Mouse (Mus musculus): ENCODE measurements around the gene Abr.
A peak's percentile ranks its signal among the peaks of the same experiment; 100 is the strongest.

Gene Abr

GRCm38 (mm10) chr11:76418423-76418822 is 203.7 kb downstream of the Abr start:
- DNase-seq (ENCODE audit: extremely low spot score, low spot score), result no peak

- no peak for DNase-seq (ENCODE audit: extremely low spot score, low spot score)
Measured at GRCm38 (mm10) chr11:76415985-76416384, 206.1 kb downstream of the Abr start.

- no peak for DNase-seq (ENCODE audit: extremely low spot score, low spot score)
Measured at GRCm38 (mm10) chr11:76415001-76415400, 207.1 kb downstream of the Abr start.

GRCm38 (mm10) chr11:76413202-76413601 is 208.9 kb downstream of the Abr start:
- DNase-seq (ENCODE audit: extremely low spot score, low spot score), result no peak

DNA sequence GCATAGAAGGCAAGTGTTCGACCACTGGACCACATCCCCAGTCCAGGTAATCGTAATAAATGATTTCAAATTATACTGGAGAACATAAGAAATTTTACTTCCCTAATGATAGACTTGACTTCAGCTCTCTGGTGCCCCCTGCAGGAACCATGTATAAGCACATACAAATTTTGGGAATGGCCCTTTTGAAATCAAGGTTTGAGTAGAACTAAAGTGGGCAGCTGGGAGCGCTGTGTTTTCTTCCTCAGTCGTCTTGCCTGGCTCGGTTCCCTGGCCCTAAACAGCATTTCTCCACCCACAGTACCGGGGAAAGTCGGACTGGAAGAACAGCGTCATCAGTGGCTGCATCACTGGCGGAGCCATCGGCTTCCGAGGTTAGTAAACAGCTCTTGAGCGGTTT is 211.3 kb downstream of the Abr start:
- peak; percentile 38 for DNase-seq (ENCODE audit: extremely low spot score, low spot score)

DNA sequence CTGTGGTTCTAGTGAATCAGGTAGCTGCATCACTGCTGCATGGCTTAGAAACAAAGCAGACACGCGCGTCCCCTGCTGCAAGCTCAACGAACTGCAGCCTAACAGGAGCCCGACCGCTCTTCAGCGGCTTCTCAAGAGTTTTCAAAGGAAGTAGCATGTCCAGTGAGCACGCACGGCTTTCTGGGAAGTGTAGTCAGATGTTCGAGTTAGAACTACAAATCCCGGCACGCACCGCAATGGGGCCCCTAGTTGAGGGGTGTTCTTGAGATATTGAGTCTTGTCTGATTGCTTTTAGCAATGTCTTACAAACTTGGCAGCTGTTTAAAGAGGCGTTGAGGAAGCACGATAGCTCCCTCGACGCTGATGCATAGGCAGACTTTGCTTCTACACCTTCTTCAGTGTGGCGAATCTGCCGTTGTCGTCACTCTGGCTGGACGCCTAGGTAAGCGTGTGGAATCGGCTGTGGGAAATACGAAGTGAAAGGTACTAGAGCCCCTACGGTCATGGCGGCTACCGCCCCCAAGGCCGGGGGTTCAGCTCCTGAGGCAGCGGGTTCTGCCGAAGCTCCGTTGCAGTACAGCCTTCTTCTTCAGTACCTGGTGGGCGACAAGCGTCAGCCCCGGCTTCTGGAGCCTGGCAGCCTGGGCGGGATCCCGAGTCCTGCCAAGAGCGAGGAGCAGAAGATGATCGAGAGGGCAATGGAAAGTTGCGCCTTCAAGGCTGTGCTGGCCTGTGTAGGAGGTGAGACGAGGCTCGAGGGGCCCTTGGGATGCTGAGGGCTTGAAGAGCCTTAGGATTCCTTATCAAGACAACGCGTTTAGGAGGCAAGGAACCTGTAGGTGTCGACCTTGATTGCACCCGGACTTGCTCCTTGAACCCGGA is 215.2 kb downstream of the Abr start, which contains the start of gene Timm22:
Timm22 (plus strand) TSS at position 251 of the 882 bp plus-strand sequence.
- DNase-seq (ENCODE audit: extremely low spot score, low spot score), result peak; percentile 95

DNA sequence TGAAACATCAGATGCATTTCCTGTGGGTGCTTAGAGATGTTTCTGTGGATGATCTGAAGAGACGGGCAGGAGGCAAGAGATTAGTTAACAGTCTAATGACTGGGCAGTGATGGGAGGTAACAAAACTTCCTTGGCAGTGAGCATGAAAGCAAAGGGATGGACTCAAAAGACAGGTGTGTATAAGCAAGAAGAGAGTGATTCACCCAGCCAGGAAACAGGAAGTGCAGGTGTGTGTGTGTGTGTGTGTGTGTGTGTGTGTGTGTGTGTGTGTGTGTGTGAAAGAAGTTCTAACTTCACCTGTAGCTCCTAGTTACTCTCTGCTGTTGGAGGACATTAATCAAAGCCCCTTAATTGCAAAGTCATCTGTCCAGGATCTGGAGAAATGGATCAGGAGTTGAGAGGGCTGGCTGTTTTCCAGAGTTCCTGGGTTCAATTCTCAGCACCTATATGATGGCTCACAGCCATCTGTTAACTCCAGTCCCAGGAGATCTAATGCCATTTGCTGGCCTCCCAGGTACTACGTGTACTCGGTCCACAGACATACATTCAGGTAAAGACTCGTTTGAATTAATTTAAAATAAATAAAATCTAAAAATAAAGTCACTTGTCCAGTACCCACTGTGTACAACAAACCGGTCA is 216.4 kb downstream of the Abr start:
- DNase-seq (ENCODE audit: extremely low spot score, low spot score), result no peak

DNA sequence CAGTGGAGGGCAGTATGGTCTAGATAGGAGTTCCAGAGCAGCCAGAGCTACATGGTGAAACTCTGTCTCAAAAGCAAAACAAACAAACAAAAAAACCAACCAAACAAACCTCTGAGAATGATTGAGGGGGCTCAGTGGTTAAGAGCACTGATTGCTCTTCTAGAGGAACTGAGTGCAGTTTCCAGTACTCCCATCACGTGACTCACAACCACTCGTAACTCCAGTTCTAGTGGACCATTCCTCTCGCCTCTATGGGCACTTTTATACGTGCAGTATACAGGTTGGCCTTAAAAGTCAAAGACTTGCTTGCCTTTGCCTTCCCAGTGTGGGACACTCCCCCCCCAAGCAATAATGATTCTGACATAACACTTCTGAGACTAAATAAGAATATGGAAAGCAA is 217.0 kb downstream of the Abr start:
- no peak for DNase-seq (ENCODE audit: extremely low spot score, low spot score)

GRCm38 (mm10) chr11:76401398-76401797 is 220.7 kb downstream of the Abr start:
- DNase-seq (ENCODE audit: extremely low spot score, low spot score), result no peak

- no peak for DNase-seq (ENCODE audit: extremely low spot score, low spot score)
Measured at GRCm38 (mm10) chr11:76399587-76400330, 222.4 kb downstream of the Abr start.

- peak; percentile 93 for DNase-seq (ENCODE audit: extremely low spot score, low spot score)
Measured at GRCm38 (mm10) chr11:76398798-76399586, 223.1 kb downstream of the Abr start, which contains the start of gene Nxn. Gene Nxn, minus strand, starts transcription at chr11:76399140.

GRCm38 (mm10) chr11:76398312-76398797 is 223.8 kb downstream of the Abr start:
- DNase-seq (ENCODE audit: extremely low spot score, low spot score), result no peak

GRCm38 (mm10) chr11:76397650-76398311 is 224.3 kb downstream of the Abr start:
- DNase-seq (ENCODE audit: extremely low spot score, low spot score), result peak; percentile 85

DNA sequence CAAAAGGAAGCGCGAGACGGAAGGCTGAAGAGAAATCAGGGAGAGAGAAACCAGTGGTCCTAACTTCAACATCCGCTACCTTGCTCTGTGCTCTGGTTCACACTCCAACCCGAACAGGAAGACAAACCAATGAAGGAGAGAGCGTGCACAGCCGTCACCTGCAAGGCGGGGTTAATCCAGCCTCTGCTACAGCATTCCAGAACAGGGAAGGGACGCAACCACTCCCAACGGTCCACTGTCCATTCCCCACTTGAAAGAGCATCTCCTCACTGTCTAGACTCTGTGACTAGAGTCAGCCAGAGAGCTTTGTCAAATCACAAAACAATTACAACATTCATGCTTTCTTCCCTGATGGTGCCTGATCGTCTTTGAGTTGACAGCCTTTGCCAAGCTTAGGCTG is 229.1 kb downstream of the Abr start:
- no peak for DNase-seq (ENCODE audit: extremely low spot score, low spot score)

DNA sequence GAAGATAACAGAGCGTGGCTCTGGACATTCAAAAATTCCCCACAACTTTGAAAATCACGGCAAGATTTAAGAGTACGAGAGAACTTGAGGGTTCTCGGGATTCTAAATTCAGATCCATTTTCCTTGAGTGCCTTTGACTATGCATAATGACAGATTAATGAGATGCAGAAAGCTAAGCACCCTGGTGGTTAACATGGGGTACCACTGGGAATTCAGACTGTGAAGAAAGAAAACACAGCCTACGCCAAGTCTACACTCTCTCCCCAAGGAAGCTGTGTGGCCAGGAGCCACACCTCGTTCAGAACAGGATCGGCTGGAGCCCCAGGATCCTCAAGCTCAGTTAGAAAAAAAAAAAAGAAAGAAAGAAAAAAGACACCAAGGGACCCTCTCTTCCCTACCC is 229.6 kb downstream of the Abr start:
- no peak for DNase-seq (ENCODE audit: extremely low spot score, low spot score)

DNA sequence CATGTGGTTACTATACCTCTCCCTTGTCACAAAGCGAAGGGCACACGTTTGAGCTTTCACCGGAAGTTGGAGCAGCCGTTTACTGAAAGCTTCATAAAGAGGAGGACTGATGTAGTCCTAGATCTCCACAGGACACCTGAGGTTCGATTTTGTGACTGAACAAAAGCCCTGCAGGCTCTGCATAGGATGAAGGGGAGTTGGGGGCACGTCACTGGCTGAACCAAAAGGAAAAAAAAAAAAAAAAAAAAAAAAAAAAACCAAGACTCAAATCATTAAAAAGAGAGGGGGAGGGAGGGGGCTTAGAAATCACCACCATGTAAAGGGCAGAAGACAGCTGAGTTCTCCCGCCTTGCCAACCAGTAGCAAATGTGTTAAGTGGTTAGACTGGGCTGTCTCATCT is 233.4 kb downstream of the Abr start:
- no peak for DNase-seq (ENCODE audit: extremely low spot score, low spot score)

DNA sequence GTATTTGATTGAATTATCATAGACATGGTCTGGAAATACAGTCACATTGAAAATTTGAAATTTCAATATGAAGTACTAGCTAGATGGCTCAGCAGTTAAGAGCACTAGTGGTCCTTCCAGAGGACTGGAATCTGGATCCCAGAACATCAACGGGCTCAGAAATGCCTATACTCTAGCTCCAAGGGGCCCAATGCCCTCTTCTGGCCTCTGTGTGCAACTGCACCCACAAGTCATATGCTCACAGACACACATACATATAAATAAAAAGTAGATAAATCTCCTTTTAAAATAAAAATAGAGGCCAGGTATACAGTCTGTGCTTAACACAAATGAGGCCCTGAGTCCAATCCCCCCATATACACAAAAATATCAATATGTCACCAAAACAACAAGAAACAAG is 235.0 kb downstream of the Abr start:
- no peak for DNase-seq (ENCODE audit: extremely low spot score, low spot score)

DNA sequence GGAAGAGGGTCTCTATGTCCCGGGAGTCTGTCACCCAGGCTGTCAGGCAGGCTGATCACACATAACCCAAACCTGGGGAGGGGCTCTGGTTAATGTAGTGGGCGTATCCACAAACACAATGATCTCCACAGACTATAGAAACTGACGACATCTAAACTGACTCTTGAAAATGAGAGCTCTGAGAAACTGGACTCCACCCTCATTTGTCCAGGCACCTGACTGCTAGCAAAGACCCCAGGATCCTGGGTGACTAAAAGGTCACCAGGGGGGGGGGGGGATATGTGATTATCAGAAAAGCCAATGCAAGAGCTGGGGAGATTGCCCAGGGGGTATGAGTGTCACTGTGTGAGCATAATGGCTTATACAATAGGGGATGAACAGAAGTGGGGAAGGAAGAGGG is 236.4 kb downstream of the Abr start:
- no peak for DNase-seq (ENCODE audit: extremely low spot score, low spot score)

GRCm38 (mm10) chr11:76385017-76385416 is 237.1 kb downstream of the Abr start:
- DNase-seq (ENCODE audit: extremely low spot score, low spot score), result no peak

DNA sequence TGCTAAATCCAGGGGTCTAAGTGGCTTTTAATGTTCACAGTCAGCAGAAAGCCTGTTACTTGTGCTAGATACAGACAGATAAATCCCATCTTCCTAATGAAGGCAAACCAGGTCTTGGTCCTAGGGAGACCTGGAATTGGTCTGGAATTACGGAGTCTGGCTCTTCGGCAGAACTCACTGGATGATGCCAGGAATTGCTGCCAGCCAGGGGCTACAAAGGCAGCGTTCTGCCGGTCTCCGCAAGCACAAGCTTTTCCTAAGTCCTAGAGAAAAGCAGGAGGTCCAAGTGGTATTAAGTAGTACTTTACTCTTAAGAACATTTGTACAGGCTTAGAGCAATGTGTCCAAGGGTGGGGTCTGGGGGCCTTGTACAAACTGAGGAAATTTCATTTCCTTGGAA is 237.8 kb downstream of the Abr start:
- DNase-seq (ENCODE audit: extremely low spot score, low spot score), result no peak

Data from neural tube, embryonic 10.5 days (tissue).